11 mouse cellular contexts compared by ENCODE assay signal in genomic region chr11:69503863-69504280, GRCm38 (mm10). TPM values are rescaled to one million over a fixed set of nuclear protein-coding genes. Genes with fewer than 3 reads are reported as not detected.
A peak's percentile ranks its signal among the peaks of the same experiment; 100 is the strongest.
DNase-seq lines count a peak whose midpoint lies in the region; ATAC-seq and TF ChIP-seq lines count a peak whose summit lies in the region.
"Had no signal": no experiment of that assay in that cellular context is flagged by ENCODE, and none has a peak within 500 bp of the region (broad histone marks: within the 10 kb centered on the region; RNA-seq: fewer than 3 reads in every experiment).

No protein-coding gene starts in this region.

- H3K36me3 ChIP-seq in liver, adult 2 months (ENCODE audit: control insufficient read depth, insufficient read depth, low read length), result no peaks in the 10 kb centered on the region
- no peaks in the 10 kb centered on the region; the same call in 1 of the 2 replicates for H3K36me3 ChIP-seq in heart, adult 2 months (ENCODE audit: control insufficient read depth, insufficient read depth, low read length)
- no peaks in the 10 kb centered on the region for H3K36me3 ChIP-seq in stomach, postnatal 0 days (ENCODE audit: control insufficient read depth, insufficient read depth, low read length)
- H3K36me3 ChIP-seq: hindbrain, embryonic 15.5 days; liver, embryonic 12.5 days had no signal

- H3K9ac ChIP-seq in liver, adult 2 months (ENCODE audit: low read depth, low read length), result no peak overlapping the region
- no peak overlapping the region for H3K9ac ChIP-seq in heart, adult 2 months (ENCODE audit: low read depth, low read length)
- H3K9ac ChIP-seq in stomach, postnatal 0 days (ENCODE audit: low read length), result no peak overlapping the region
- H3K9ac ChIP-seq: hindbrain, embryonic 15.5 days; liver, embryonic 12.5 days had no signal

- 39% methylated on average over 4 of the region's 4 CpGs for WGBS in liver, adult 2 months
- 40% methylated on average over 4 of the region's 4 CpGs for WGBS in heart, adult 2 months
- WGBS in stomach, postnatal 0 days, result 33% methylated on average over 4 of the region's 4 CpGs

- peak; percentile 82 for ATAC-seq in stomach, postnatal 0 days (ENCODE audit: low FRiP score, low TSS enrichment)
- ATAC-seq: liver, embryonic 12.5 days had no signal

- intact Hi-C loops in heart, adult 2 months (cut with DNase I), result loop anchor here (1.0 to 2.0 kb wide), 2 partner anchors 52 to 59 kb away; no protein-coding TSS in a partner anchor
- intact Hi-C loops in left cerebral cortex, postnatal 25 days (cut with DNase I), result no loop called here

- no peaks in the 10 kb centered on the region for H3K4me1 ChIP-seq in liver, adult 2 months (ENCODE audit: control insufficient read depth, insufficient read depth, low read length)
- H3K4me1 ChIP-seq in heart, adult 2 months (ENCODE audit: control insufficient read depth, insufficient read depth, low read length), result peaks cover 14% of the 10 kb centered on the region
- peaks cover 2% of the 10 kb centered on the region; the same call in 1 of the 2 replicates for H3K4me1 ChIP-seq in stomach, postnatal 0 days (replicated peaks; ENCODE audit: control insufficient read depth, insufficient read depth)
- H3K4me1 ChIP-seq: hindbrain, embryonic 15.5 days had no signal

- H3K27me3 ChIP-seq in liver, adult 2 months (ENCODE audit: control insufficient read depth, insufficient read depth, low read length), result no peaks in the 10 kb centered on the region
- no peaks in the 10 kb centered on the region for H3K27me3 ChIP-seq in heart, adult 2 months (ENCODE audit: control insufficient read depth, insufficient read depth, low read length)
- no peaks in the 10 kb centered on the region for H3K27me3 ChIP-seq in stomach, postnatal 0 days (ENCODE audit: control insufficient read depth, insufficient read depth, low read length)
- H3K27me3 ChIP-seq: hindbrain, embryonic 15.5 days; liver, embryonic 12.5 days had no signal

- H3K4me2 ChIP-seq in stomach, postnatal 0 days (replicated peaks; ENCODE audit: low read depth), result no peak overlapping the region
- H3K4me2 ChIP-seq: hindbrain, embryonic 15.5 days; liver, embryonic 12.5 days had no signal

- peak; percentile 5 for DNase-seq in liver, adult 2 months (ENCODE audit: extremely low read depth, low read depth, low spot score)
- DNase-seq in liver, result no peak
- DNase-seq in heart, adult 2 months, result peak; percentile 65 to 69
- DNase-seq in kidney, postnatal 36 days, result peak; percentile 6 to 29
- peak; percentile 46 for DNase-seq in stomach, postnatal 0 days (ENCODE audit: low spot score)
- no peak for DNase-seq in left cerebral cortex, postnatal 25 days (ENCODE audit: low spot score in 2 of 2)
- DNase-seq in Muller cell, postnatal 12 days (ENCODE audit: inconsistent ontology term), result no peak
- no peak for DNase-seq in spleen, postnatal 10 days (ENCODE audit: low spot score in 2 of 2)
- DNase-seq: right cerebral cortex, postnatal 25 days had no signal

- H3K9me3 ChIP-seq in stomach, postnatal 0 days (ENCODE audit: control insufficient read depth, low read length), result no peaks in the 10 kb centered on the region
- H3K9me3 ChIP-seq: hindbrain, embryonic 15.5 days; liver, embryonic 12.5 days had no signal

- H3K27ac ChIP-seq in liver, adult 2 months (replicated peaks; ENCODE audit: insufficient read depth, low read depth, low read length), result no peak overlapping the region
- H3K27ac ChIP-seq in heart, adult 2 months, result peak overlapping the region; percentile 71
- H3K27ac ChIP-seq in stomach, postnatal 0 days (replicated peaks), result no peak overlapping the region
- H3K27ac ChIP-seq: hindbrain, embryonic 15.5 days; liver, embryonic 12.5 days had no signal

- TF ChIP-seq CTCF in liver, adult 2 months (IDR thresholded peaks at IDR 0.05; ENCODE audit: low read depth, low read length), result no peak
- TF ChIP-seq CTCF in heart, adult 2 months (IDR thresholded peaks at IDR 0.05), result no peak
- TF ChIP-seq CTCF in stomach, postnatal 0 days (IDR thresholded peaks at IDR 0.05; ENCODE audit: low read depth), result no peak

- TF ChIP-seq POLR2A in liver, adult 2 months (IDR thresholded peaks at IDR 0.05; ENCODE audit: extremely low read depth, insufficient read depth, low read length), result no peak
- peak; percentile 55 for TF ChIP-seq POLR2A in heart, adult 2 months (IDR thresholded peaks at IDR 0.05; ENCODE audit: insufficient read depth, low read depth, low read length)

- no peaks in the 10 kb centered on the region for H3K79me2 ChIP-seq in liver, adult 2 months (ENCODE audit: control insufficient read depth, insufficient read depth, low read length)
- H3K79me2 ChIP-seq in heart, adult 2 months (replicated peaks; ENCODE audit: control insufficient read depth, insufficient read depth, low read length), result no peaks in the 10 kb centered on the region

- TF ChIP-seq EP300 in heart, adult 2 months (IDR thresholded peaks at IDR 0.05; ENCODE audit: insufficient read depth, low read depth, low read length), result peak; percentile 60; the same call in 1 of the 2 replicates
- TF ChIP-seq EP300 in stomach, postnatal 0 days (optimal IDR thresholded peaks at IDR 0.05), result no peak

- H3K4me3 ChIP-seq in liver, adult 2 months (ENCODE audit: insufficient read depth, low read depth, low read length), result no peak overlapping the region
- H3K4me3 ChIP-seq in heart, adult 2 months, result no peak overlapping the region
- H3K4me3 ChIP-seq in stomach, postnatal 0 days (ENCODE audit: low read depth, low read length), result no peak overlapping the region
- H3K4me3 ChIP-seq: hindbrain, embryonic 15.5 days; liver, embryonic 12.5 days had no signal

RNA-seq across cellular contexts. Expression of gene Dnah2, which starts 45.0 kb away (rescaled TPM):
- total RNA-seq in liver, adult 2 months (2014; rRNA removed), result under 0.01 and 0.09 TPM in 2 replicates
- polyA plus RNA-seq in liver, adult 2 months (2012; rRNA removed), result 0.02 TPM in 2 replicates
- total RNA-seq in heart, adult 2 months (2021), result under 1 TPM; 0.08 to 0.41 TPM
- 0.15 and 0.23 TPM in 2 replicates for polyA plus RNA-seq in heart, adult 2 months (2012; rRNA removed)
- 0.38 and 0.39 TPM in 2 replicates for polyA plus RNA-seq in stomach, postnatal 0 days (2015; fragmentation: Nextera tagmentation; extraction: Ambion mirVana)
- 1 to 10 TPM; 3.0 to 3.6 TPM for total RNA-seq in left cerebral cortex, postnatal 25 days (2021)

RNA-seq across cellular contexts. Expression of gene Efnb3, which starts 56.1 kb away (rescaled TPM):
- under 0.01 TPM in 1 of 2 replicates, not detected in the other for total RNA-seq in liver, adult 2 months (2014; rRNA removed)
- polyA plus RNA-seq in liver, adult 2 months (2012; rRNA removed), result 0.11 and 0.17 TPM in 2 replicates
- 100 to 1,000 TPM in 1 of 2 experiments, 10 to 100 TPM in 1; 89.2 to 106 TPM for total RNA-seq in heart, adult 2 months (2021)
- polyA plus RNA-seq in heart, adult 2 months (2012; rRNA removed), result 57.4 and 95.6 TPM in 2 replicates
- 3.9 and 4.4 TPM in 2 replicates for polyA plus RNA-seq in stomach, postnatal 0 days (2015; fragmentation: Nextera tagmentation; extraction: Ambion mirVana)
- 10 to 100 TPM; 57.5 to 60.4 TPM for total RNA-seq in left cerebral cortex, postnatal 25 days (2021)

Comparison
In these comparisons a context has a peak if more than half of its experiments do, and no peak if none do; other contexts are left out.
1. DNase-seq: peak in liver, adult 2 months (single experiment), heart, adult 2 months (2 of 2), kidney, postnatal 36 days (2 of 2) and stomach, postnatal 0 days (single experiment); none in liver (single experiment), left cerebral cortex, postnatal 25 days (0 of 2), Muller cell, postnatal 12 days (single experiment) and spleen, postnatal 10 days (0 of 2).
2. RNA of gene Efnb3, which starts 56.1 kb away (total RNA-seq): 89.2 to 106 TPM in heart, adult 2 months and 57.5 to 60.4 TPM in left cerebral cortex, postnatal 25 days; under 0.01 TPM in liver, adult 2 months; every median in the first group is over 10 times any median in the second.